Mouse (Mus musculus) C2C12 (cell line): ENCODE data around the gene Cldn10. TPM values are rescaled to one million over a fixed set of nuclear protein-coding genes. Genes with fewer than 3 reads are reported as not detected.

ENCODE experiments used
- H3K27me3 ChIP-seq: one replicate; pipeline ENCODE4 v1.6.1; 2011; ENCODE audit not compliant: control insufficient read depth, insufficient read depth, insufficient read length
- H3K36me3 ChIP-seq: one replicate; pipeline ENCODE4 v1.6.1; 2011; ENCODE audit not compliant: control insufficient read depth, insufficient read depth
- H3K4me3 ChIP-seq: one replicate; pipeline ENCODE4 v1.5.1; 2011; ENCODE audit warnings: mild to moderate bottlenecking, control low read depth; ENCODE audit not compliant: poor library complexity, insufficient read depth, severe bottlenecking
- H3K79me2 ChIP-seq: one replicate; pipeline ENCODE4 v1.6.1; 2011; ENCODE audit not compliant: control insufficient read depth, insufficient read depth
- H3K79me3 ChIP-seq: one replicate; pipeline ENCODE4 v1.6.1; 2011; ENCODE audit warnings: low read depth, control low read depth
- H3ac ChIP-seq: one replicate; pipeline ENCODE3; 2011; ENCODE audit warnings: low read depth; ENCODE audit not compliant: control insufficient read depth, insufficient read length
- CEBPB ChIP-seq: IDR thresholded peaks from one replicate; pipeline ENCODE4 v1.6.1; 2011; ENCODE audit warnings: low read depth, mild to moderate bottlenecking, control low read depth, moderate library complexity
- CTCF ChIP-seq: IDR thresholded peaks from one replicate; pipeline ENCODE4 v1.5.1; 2011; ENCODE audit not compliant: control insufficient read depth, insufficient read depth, insufficient read length
- FOSL1 ChIP-seq: IDR thresholded peaks from one replicate; pipeline ENCODE4 v1.8.0; 2011; ENCODE audit warnings: mild to moderate bottlenecking, low read length; ENCODE audit not compliant: poor library complexity, insufficient read depth, severe bottlenecking
- MAX ChIP-seq: IDR thresholded peaks from one replicate; pipeline ENCODE4 v1.6.1; 2011; ENCODE audit warnings: mild to moderate bottlenecking, control low read depth
- MYOD1 ChIP-seq: IDR thresholded peaks from one replicate; pipeline ENCODE4 v1.6.1; 2011; ENCODE audit warnings: low read depth; ENCODE audit not compliant: control insufficient read depth, insufficient read length
- MYOG ChIP-seq: IDR thresholded peaks from one replicate; pipeline ENCODE4 v1.6.1; 2011; ENCODE audit not compliant: control insufficient read depth, insufficient read length; ENCODE audit errors: extremely low read depth
- USF1 ChIP-seq: IDR thresholded peaks from one replicate; pipeline ENCODE4 v1.6.1; 2011; ENCODE audit warnings: low read depth, mild to moderate bottlenecking, control low read depth, moderate library complexity
- polyA plus RNA-seq: library from polyadenylated mRNA; unstranded; fragments of >200 nt; fragmentation: generic; extraction: Trizol; gene quantifications from one replicate; pipeline ENCODE4 v1.2.1, GENCODE M21; 2012; ENCODE audit warnings: missing spikeins

The Cldn10 gene
- polyA plus RNA-seq, 1 experiment: not detected

- Histone ChIP-seq H3K79me2 (no peaks in the 10 kb centered on the region), H3K4me3 (no peak overlapping the region), H3K79me3 (no peaks in the 10 kb centered on the region), H3K27me3 (no peaks in the 10 kb centered on the region), H3K36me3 (no peaks in the 10 kb centered on the region), H3ac (no peak overlapping the region)
- TF ChIP-seq FOSL1: no peak
- no peak for TF ChIP-seq MYOD1
- no peak for TF ChIP-seq MYOG
- no peak for TF ChIP-seq MAX
- TF ChIP-seq USF1: no peak
- TF ChIP-seq CEBPB: no peak
- TF ChIP-seq CTCF: no peak
Measured at GRCm38 (mm10) chr14:118826346-118826745, 38.6 kb downstream of the Cldn10 start.

DNA sequence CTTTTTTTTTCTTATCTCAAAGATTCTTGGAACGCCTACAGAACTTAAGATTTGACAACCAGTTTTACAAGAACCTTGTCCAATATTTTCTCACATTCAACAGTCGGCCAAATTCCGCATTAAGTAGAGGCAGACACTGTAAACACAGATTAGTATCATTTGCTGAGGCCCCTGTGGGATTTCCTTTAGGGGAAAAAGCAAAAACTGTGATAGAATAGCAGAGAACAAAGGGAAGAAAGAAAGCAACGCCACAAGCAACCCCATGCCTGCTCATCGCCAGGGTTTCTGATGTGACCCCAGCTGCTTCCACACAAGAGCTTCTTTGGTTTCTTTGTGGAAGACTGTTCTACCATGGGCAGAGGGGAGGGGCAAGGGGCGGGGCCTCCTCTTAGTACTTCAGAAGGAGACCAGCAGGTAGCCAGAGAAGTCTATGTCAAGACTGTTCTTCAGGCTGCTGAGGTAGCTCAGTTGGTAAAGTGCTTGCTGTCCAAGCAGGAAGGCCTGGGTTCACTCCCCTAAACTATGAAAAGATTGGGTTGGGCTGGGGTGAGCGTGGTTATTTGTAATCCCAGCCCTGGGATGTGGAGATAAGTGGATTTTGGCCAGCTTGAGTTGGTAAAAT lies 39.7 kb downstream of the Cldn10 start:
- Histone ChIP-seq H3ac (no peak overlapping the region), H3K36me3 (no peaks in the 10 kb centered on the region), H3K79me2 (no peaks in the 10 kb centered on the region), H3K4me3 (no peak overlapping the region), H3K27me3 (no peaks in the 10 kb centered on the region), H3K79me3 (no peaks in the 10 kb centered on the region)
- no peak for TF ChIP-seq MYOD1
- no peak for TF ChIP-seq MAX
- TF ChIP-seq FOSL1: no peak
- no peak for TF ChIP-seq CEBPB
- no peak for TF ChIP-seq USF1
- TF ChIP-seq MYOG: no peak
- no peak for TF ChIP-seq CTCF

DNA sequence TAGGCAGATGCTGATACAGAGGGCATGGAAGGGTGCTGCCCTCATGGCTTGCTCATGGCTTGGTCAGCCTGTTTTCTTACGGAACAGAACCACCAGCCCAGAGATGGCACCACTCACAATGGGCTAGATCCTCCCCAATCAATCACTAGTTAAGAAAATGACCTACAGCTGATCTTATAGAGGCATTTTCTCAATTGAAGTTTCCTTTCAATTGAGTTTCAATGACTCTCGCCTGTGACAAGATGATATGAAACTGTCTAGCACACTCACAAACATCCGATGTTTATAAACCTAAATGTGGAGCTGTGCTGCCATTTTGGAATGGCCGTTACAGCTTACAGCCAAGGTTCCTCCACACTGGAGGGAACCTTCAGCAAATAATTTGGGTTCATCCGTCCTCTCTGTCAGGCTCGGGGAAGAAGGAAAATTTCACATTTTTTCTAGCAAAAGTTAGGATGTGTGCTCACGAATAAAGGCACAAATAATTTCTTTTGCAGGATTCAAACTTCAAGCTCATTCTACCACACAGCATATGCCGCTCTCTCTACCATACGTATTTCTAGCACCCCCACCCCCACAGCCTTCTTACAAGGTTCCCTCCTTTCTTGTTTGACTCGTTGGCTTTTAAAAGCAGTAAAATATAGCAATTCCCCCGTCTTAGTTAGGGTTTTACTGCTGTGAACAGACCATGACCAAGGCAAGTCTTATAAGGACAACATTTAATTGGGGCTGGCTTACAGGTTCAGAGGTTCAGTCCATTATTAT lies 41.8 kb downstream of the Cldn10 start:
- TF ChIP-seq MAX (no peak), USF1 (no peak), CEBPB (no peak), FOSL1 (no peak), MYOD1 (no peak), CTCF (no peak), MYOG (no peak)
- no peak overlapping the region for H3ac ChIP-seq
- H3K79me3 ChIP-seq: no peaks in the 10 kb centered on the region
- no peaks in the 10 kb centered on the region for H3K79me2 ChIP-seq
- no peak overlapping the region for H3K4me3 ChIP-seq
- no peaks in the 10 kb centered on the region for H3K27me3 ChIP-seq
- H3K36me3 ChIP-seq: no peaks in the 10 kb centered on the region

DNA sequence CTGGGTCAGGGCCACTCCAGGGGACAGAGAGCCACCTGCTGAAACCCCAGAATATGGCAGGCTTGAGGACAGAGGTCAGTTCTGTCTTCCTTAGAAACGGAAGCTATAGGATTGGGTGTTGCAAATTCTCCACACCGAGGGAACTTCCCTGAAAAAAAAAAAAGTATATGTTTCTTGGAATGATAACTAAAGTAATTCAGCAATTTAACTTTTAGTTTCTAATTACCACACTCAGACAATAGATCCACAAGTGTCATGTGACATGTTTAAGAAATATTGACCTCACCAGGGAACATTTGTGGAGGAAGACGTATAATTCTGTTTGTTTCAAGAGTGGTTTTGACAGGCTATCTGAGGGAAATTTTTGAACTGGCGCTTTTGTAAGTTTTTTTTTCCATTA lies 43.9 kb downstream of the Cldn10 start:
- Histone ChIP-seq H3K4me3 (no peak overlapping the region), H3K36me3 (no peaks in the 10 kb centered on the region), H3ac (no peak overlapping the region), H3K79me2 (no peaks in the 10 kb centered on the region), H3K27me3 (peaks cover 5% of the 10 kb centered on the region), H3K79me3 (no peaks in the 10 kb centered on the region)
- TF ChIP-seq MAX (no peak), MYOD1 (no peak), MYOG (no peak), CTCF (no peak), CEBPB (no peak), USF1 (no peak), FOSL1 (no peak)

DNA sequence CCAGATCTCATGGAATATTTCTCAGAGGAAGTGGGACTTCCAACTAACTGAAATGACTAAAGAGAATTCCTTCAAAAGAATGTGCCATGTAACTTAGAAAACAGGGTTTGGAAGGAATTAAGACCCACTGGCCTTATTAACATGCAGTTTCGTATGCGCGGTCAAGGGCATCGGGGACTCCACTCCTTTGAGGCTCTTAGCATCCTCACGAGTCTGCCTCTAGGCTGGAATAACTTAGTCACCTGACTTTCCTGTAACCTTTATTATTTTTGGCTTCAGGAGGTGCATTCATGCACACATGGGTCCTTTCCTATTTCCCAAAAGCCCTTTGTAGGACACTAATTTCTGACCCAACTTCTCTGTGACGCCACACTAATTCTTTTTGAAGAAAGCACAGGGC lies 45.5 kb downstream of the Cldn10 start:
- TF ChIP-seq MYOD1: no peak
- no peak for TF ChIP-seq CEBPB
- no peak for TF ChIP-seq MYOG
- no peak for TF ChIP-seq MAX
- TF ChIP-seq USF1: no peak
- no peak for TF ChIP-seq FOSL1
- TF ChIP-seq CTCF: no peak
- Histone ChIP-seq H3K79me3 (no peaks in the 10 kb centered on the region), H3K4me3 (no peak overlapping the region), H3K36me3 (no peaks in the 10 kb centered on the region), H3K27me3 (peaks cover 5% of the 10 kb centered on the region), H3K79me2 (no peaks in the 10 kb centered on the region), H3ac (no peak overlapping the region)
